Mouse (Mus musculus) forebrain, embryonic 12.5 days (tissue): ENCODE results near the gene Spib. TPM values are rescaled to one million over a fixed set of nuclear protein-coding genes. Genes with fewer than 3 reads are reported as not detected.

ENCODE experiments used
- ATAC-seq: fragments of 200-750 bp; cut with Nextera tagmentation; 2 replicates; pipeline ENCODE4 v1.8.0; 2017; ENCODE audit warnings: moderate TSS enrichment; ENCODE audit not compliant: low FRiP score
- H3K27ac ChIP-seq: fragments of 300-500 bp; sonication (generic); 2 replicates; pipeline ENCODE4 v1.5.1; 2016; ENCODE audit warnings: mild to moderate bottlenecking
- H3K27me3 ChIP-seq: fragments of 300-500 bp; sonication (generic); 2 replicates; pipeline ENCODE4 v1.6.1; 2016; ENCODE audit warnings: mild to moderate bottlenecking
- H3K36me3 ChIP-seq: fragments of 300-500 bp; sonication (generic); replicated peaks from 2 replicates; pipeline ENCODE4 v1.6.1; 2016; ENCODE audit warnings: mild to moderate bottlenecking
- H3K4me1 ChIP-seq: fragments of 300-500 bp; sonication (generic); 2 replicates; pipeline ENCODE4 v1.6.1; 2016
- H3K4me2 ChIP-seq: fragments of 300-500 bp; sonication (generic); 2 replicates; pipeline ENCODE4 v1.6.1; 2016; ENCODE audit warnings: mild to moderate bottlenecking, moderate library complexity
- H3K4me3 ChIP-seq: fragments of 300-500 bp; sonication (generic); replicated peaks from 2 replicates; pipeline ENCODE4 v1.5.1; 2016; ENCODE audit warnings: mild to moderate bottlenecking
- H3K9ac ChIP-seq: fragments of 300-500 bp; sonication (generic); 2 replicates; pipeline ENCODE4 v1.6.1; 2016; ENCODE audit warnings: mild to moderate bottlenecking
- H3K9me3 ChIP-seq: fragments of 300-500 bp; sonication (generic); 2 replicates; pipeline ENCODE4 v1.6.1; 2016
- WGBS: fragments of 180-500 bp; shearing (Covaris S2); methylation state at CpG from one replicate; pipeline ENCODE4 v1.1.7; 2016; 5-methylcytosine and 5-hydroxymethylcytosine counted together
- microRNA-seq: library from miRNA; unstranded; fragments of <30 nt; microRNA quantifications from one replicate; pipeline ENCODE4, GENCODE M21; 2017
- polyA plus RNA-seq: library from polyadenylated mRNA; unstranded; fragments of >200 nt; fragmentation: Nextera tagmentation; extraction: Ambion mirVana; gene quantifications from 2 replicates; pipeline ENCODE4 v1.2.1, GENCODE M21; 2016

Spib gene
- polyA plus RNA-seq, 1 experiment from 2014 or later, result not detected

GRCm38 (mm10) chr7:44491391-44491790, 40.5 kb downstream of the Spib start:
- 95% methylated on average over 5 of the region's 5 CpGs for WGBS
- no peak overlapping the region for H3K27ac ChIP-seq
- H3K4me1 ChIP-seq, result peaks cover 14% of the 10 kb centered on the region
- peaks cover 57% of the 10 kb centered on the region for H3K36me3 ChIP-seq
- H3K4me2 ChIP-seq, result no peak overlapping the region
- H3K4me3 ChIP-seq, result no peak overlapping the region
- H3K9ac ChIP-seq, result no peak overlapping the region
- H3K9me3 ChIP-seq, result no peaks in the 10 kb centered on the region
- ATAC-seq, result no peak
- H3K27me3 ChIP-seq, result no peaks in the 10 kb centered on the region

DNA sequence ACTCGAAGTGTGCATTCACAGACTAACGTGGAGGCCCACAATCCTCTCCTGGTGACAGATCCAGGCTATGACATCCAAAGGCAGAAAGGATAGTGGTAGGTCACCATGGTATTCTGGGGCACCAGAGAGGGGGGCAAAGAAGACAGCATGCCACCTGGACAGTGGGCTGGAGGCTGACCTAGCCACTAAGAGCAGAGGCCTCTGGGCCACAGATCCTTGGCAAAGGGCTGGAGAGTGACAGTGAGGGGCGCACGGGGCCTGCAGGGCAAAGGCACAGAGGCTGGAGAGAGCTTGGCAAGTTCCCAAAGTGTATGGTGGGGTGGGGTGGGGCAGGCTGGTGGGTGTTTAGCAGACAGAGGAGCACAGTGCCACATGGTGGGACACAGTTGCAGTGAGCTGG, 41.6 kb downstream of the Spib start:
- no peaks in the 10 kb centered on the region for H3K27me3 ChIP-seq
- peaks cover 57% of the 10 kb centered on the region for H3K36me3 ChIP-seq
- WGBS, result 91% methylated on average over 4 of the region's 4 CpGs
- H3K4me1 ChIP-seq, result peaks cover 8% of the 10 kb centered on the region
- ATAC-seq, result no peak
- H3K4me3 ChIP-seq, result no peak overlapping the region
- no peaks in the 10 kb centered on the region for H3K9me3 ChIP-seq
- no peak overlapping the region for H3K27ac ChIP-seq
- H3K4me2 ChIP-seq, result no peak overlapping the region
- H3K9ac ChIP-seq, result no peak overlapping the region

DNA sequence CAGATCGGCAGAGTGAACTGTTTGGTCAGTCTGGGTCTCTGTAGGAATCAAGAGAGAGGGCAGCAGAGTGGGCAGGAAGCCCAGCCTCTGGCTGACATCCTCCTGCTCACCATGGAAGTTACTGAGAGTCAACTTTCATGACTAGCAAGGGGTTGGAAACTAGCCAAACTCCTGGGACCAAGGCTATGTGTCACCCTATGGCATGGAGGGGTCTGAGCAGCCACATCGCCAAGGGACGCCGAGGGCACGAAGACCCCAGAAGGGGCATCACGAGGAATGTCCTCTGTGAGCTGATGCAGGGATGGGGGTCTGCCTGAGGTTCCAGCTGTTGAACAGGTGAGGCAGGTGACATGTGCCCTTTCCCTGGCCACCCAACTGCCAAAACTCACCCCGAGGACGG, 43.3 kb downstream of the Spib start:
- Histone ChIP-seq H3K4me2 (no peak overlapping the region), H3K9ac (no peak overlapping the region), H3K36me3 (peaks cover 51% of the 10 kb centered on the region), H3K4me1 (no peaks in the 10 kb centered on the region), H3K4me3 (no peak overlapping the region), H3K9me3 (no peaks in the 10 kb centered on the region), H3K27me3 (no peaks in the 10 kb centered on the region), H3K27ac (no peak overlapping the region)
- WGBS, result 97% methylated on average over 8 of the region's 8 CpGs
- ATAC-seq, result no peak

GRCm38 (mm10) chr7:44487936-44488335, 43.9 kb downstream of the Spib start:
- H3K4me2 ChIP-seq, result no peak overlapping the region
- WGBS, result 88% methylated on average over 7 of the region's 7 CpGs
- no peak overlapping the region for H3K9ac ChIP-seq
- peaks cover 3% of the 10 kb centered on the region for H3K27me3 ChIP-seq
- no peak for ATAC-seq
- no peaks in the 10 kb centered on the region for H3K4me1 ChIP-seq
- no peak overlapping the region for H3K27ac ChIP-seq
- H3K9me3 ChIP-seq, result no peaks in the 10 kb centered on the region
- no peak overlapping the region for H3K4me3 ChIP-seq
- H3K36me3 ChIP-seq, result peaks cover 48% of the 10 kb centered on the region

- Histone ChIP-seq H3K4me3 (no peak overlapping the region), H3K9ac (peak overlapping the region; percentile 25; the same call in 1 of the 2 replicates), H3K4me1 (no peaks in the 10 kb centered on the region), H3K27ac (0 out of 2 replicates have a peak overlapping the region, but pooled peaks have one; percentile 6), H3K4me2 (no peak overlapping the region), H3K27me3 (peaks cover 11% of the 10 kb centered on the region), H3K9me3 (no peaks in the 10 kb centered on the region), H3K36me3 (peaks cover 39% of the 10 kb centered on the region)
- no peak for ATAC-seq
- WGBS, result 69% methylated on average over 13 of the region's 13 CpGs
These were observed 44.8 kb downstream of the Spib start for GRCm38 (mm10) chr7:44486927-44487575.

DNA sequence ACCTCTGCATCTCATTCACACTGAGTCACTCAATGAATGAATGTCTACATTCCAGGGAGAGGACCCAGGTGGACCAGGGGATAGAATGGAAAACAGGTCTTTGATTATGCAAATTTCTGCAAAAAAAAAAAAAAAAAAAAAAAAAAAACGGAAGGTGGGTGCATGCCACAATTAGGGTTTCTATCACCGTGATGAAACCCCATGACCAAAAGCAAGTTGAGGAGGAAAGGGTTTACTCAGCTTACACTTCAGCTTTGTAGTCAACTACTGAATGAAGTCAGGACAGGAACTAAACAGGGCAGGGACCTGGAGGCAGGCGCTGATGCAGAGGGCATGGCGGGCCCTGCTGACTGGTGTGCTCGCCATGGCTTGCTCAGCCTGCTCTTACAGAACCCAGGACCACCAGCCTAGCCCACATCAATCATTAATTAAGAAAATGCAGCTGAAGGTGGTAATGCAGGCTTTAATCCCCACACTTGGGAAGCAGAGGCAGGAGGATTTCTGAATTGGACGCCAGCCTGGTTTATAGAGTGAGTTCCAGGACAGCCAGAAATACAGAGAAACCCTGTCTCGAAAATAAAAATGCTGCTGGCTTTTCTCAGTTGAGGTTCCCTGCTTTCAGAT, 46.2 kb downstream of the Spib start:
- Histone ChIP-seq H3K27ac (no peak overlapping the region), H3K4me2 (no peak overlapping the region), H3K4me1 (no peaks in the 10 kb centered on the region), H3K27me3 (peaks cover 22% of the 10 kb centered on the region), H3K4me3 (no peak overlapping the region), H3K9ac (no peak overlapping the region), H3K36me3 (peaks cover 26% of the 10 kb centered on the region), H3K9me3 (no peaks in the 10 kb centered on the region)
- 83% methylated on average over 7 of the region's 7 CpGs for WGBS
- ATAC-seq, result no peak

GRCm38 (mm10) chr7:44484841-44485571, 46.9 kb downstream of the Spib start:
- H3K4me2 ChIP-seq, result no peak overlapping the region
- peak; percentile 86 for ATAC-seq
- no peak overlapping the region for H3K9ac ChIP-seq
- WGBS, result 37% methylated on average over 5 of the region's 5 CpGs
- no peak overlapping the region for H3K27ac ChIP-seq
- H3K9me3 ChIP-seq, result no peaks in the 10 kb centered on the region
- H3K4me1 ChIP-seq, result no peaks in the 10 kb centered on the region
- peaks cover 28% of the 10 kb centered on the region for H3K27me3 ChIP-seq
- H3K4me3 ChIP-seq, result no peak overlapping the region
- peaks cover 19% of the 10 kb centered on the region for H3K36me3 ChIP-seq

GRCm38 (mm10) chr7:44484109-44484508, 47.8 kb downstream of the Spib start:
- H3K9me3 ChIP-seq, result no peaks in the 10 kb centered on the region
- H3K9ac ChIP-seq, result no peak overlapping the region
- H3K4me2 ChIP-seq, result no peak overlapping the region
- no peaks in the 10 kb centered on the region for H3K4me1 ChIP-seq
- no peak overlapping the region for H3K27ac ChIP-seq
- 93% methylated on average over 1 of the region's 1 CpGs for WGBS
- peaks cover 37% of the 10 kb centered on the region for H3K27me3 ChIP-seq
- H3K36me3 ChIP-seq, result peaks cover 13% of the 10 kb centered on the region
- no peak overlapping the region for H3K4me3 ChIP-seq
- ATAC-seq, result no peak

- peaks cover 3% of the 10 kb centered on the region; the same call in 1 of the 2 replicates for H3K36me3 ChIP-seq
- WGBS, result 79% methylated on average over 3 of the region's 3 CpGs
- H3K9ac ChIP-seq, result 0 out of 2 replicates have a peak overlapping the region, but pooled peaks have one; percentile 12
- no peak overlapping the region for H3K27ac ChIP-seq
- H3K4me2 ChIP-seq, result no peak overlapping the region
- no peaks in the 10 kb centered on the region for H3K4me1 ChIP-seq
- ATAC-seq, result no peak
- no peak overlapping the region for H3K4me3 ChIP-seq
- peaks cover 47% of the 10 kb centered on the region for H3K27me3 ChIP-seq
- no peaks in the 10 kb centered on the region for H3K9me3 ChIP-seq
These were observed 48.9 kb downstream of the Spib start for GRCm38 (mm10) chr7:44482836-44483435.

Small RNA genes within 50 kb of the gene (microRNA-seq; reads per million reads assigned to microRNA genes)
- 0.97 reads per million for gene Mir7053

Other genes with a start within 250 kb of the Spib start
- gene Clec11a, start 225.2 kb downstream of the Spib start, polyA plus RNA-seq, result 2.5 and 2.9 TPM in 2 replicates
- gene Shank1, start 221.8 kb downstream of the Spib start, polyA plus RNA-seq, result 7.7 and 8.0 TPM in 2 replicates
- 5.5 and 6.6 TPM in 2 replicates for gene Syt3, start 148.0 kb downstream of the Spib start, polyA plus RNA-seq
- 0.86 and 1.5 TPM in 2 replicates for gene 1700008O03Rik, start 146.3 kb downstream of the Spib start, polyA plus RNA-seq
- gene Lrrc4b, start 103.1 kb downstream of the Spib start, polyA plus RNA-seq, result 10.6 and 12.0 TPM in 2 replicates
- gene Aspdh, start 66.7 kb downstream of the Spib start, polyA plus RNA-seq, result 4.8 TPM in 2 replicates
- gene Josd2, start 64.1 kb downstream of the Spib start, polyA plus RNA-seq, result 47.2 and 56.8 TPM in 2 replicates
- 121 and 125 TPM in 2 replicates for gene Emc10, start 35.5 kb downstream of the Spib start, polyA plus RNA-seq
- gene Fam71e1, start 35.5 kb downstream of the Spib start, polyA plus RNA-seq, result 29.8 and 34.2 TPM in 2 replicates
- gene Mybpc2, start 7.4 kb downstream of the Spib start, polyA plus RNA-seq, result 0.13 and 0.17 TPM in 2 replicates
- gene Pold1, start 16.8 kb upstream of the Spib start, polyA plus RNA-seq, result 111 and 126 TPM in 2 replicates
- 72.7 and 73.5 TPM in 2 replicates for gene Nr1h2, start 21.9 kb upstream of the Spib start, polyA plus RNA-seq
- 0.38 and 0.51 TPM in 2 replicates for gene Napsa, start 40.3 kb upstream of the Spib start, polyA plus RNA-seq
- gene Kcnc3, start 58.6 kb upstream of the Spib start, polyA plus RNA-seq, result 1.7 and 1.9 TPM in 2 replicates
- 2.1 and 2.3 TPM in 2 replicates for gene Myh14, start 138.8 kb upstream of the Spib start, polyA plus RNA-seq
- gene Izumo2, start 176.7 kb upstream of the Spib start, polyA plus RNA-seq, result not detected in 2 replicates
- gene Vrk3, start 216.3 kb upstream of the Spib start, polyA plus RNA-seq, result 39.1 and 42.0 TPM in 2 replicates
- 2.3 and 2.4 TPM in 2 replicates for gene Zfp473, start 219.0 kb upstream of the Spib start, polyA plus RNA-seq